Mouse (Mus musculus) 3134 (cell line): ENCODE data around the gene F11r.

Experiments
- DNase-seq: peaks from one replicate; pipeline ENCODE4 v3.0.0-alpha.2; 2011; ENCODE audit warnings: low spot score; ENCODE audit not compliant: insufficient read length; ENCODE audit errors: extremely low read depth

The F11r gene

GRCm38 (mm10) chr1:171437264-171438013, at the start of gene F11r:
Gene F11r, plus strand, starts transcription at chr1:171437535.
- DNase-seq, result peak; percentile 95

- no peak for DNase-seq
Measured at GRCm38 (mm10) chr1:171388376-171389102, 48.8 kb upstream of the F11r start, which contains the start of gene Arhgap30. Gene Arhgap30, plus strand, starts transcription at chr1:171388954.

- no peak for DNase-seq
Measured at GRCm38 (mm10) chr1:171390101-171390500, 47.2 kb upstream of the F11r start.

GRCm38 (mm10) chr1:171401821-171402220, 35.5 kb upstream of the F11r start:
- no peak for DNase-seq

- no peak for DNase-seq
Measured at GRCm38 (mm10) chr1:171402991-171403390, 34.3 kb upstream of the F11r start.

- DNase-seq, result no peak
Measured at GRCm38 (mm10) chr1:171407263-171407662, 30.1 kb upstream of the F11r start.

DNA sequence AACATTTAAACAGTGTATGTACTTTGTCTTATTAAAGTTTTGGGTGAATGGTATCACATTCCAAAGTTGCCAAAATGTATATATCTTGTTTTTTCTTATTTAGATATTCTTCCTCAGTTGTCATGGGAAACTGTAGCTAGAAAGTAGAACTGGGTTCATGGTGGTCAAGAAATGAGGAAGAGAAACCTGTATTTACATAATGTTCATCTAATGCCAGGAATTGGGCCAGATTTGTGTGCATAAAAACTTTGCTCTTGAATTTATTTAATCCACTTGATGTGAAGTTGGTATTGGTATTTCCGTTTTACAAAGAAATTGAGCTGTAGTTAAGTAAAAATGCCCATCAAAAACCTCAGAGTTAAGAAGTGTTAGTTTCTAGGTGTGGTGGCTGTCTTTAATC, 27.1 kb upstream of the F11r start:
- DNase-seq, result no peak

GRCm38 (mm10) chr1:171410947-171411484, 26.3 kb upstream of the F11r start, which contains the start of gene Usf1:
Gene Usf1, plus strand, starts transcription at chr1:171411313.
- DNase-seq, result peak; percentile 96

GRCm38 (mm10) chr1:171411492-171411941, 25.8 kb upstream of the F11r start:
- DNase-seq, result no peak

GRCm38 (mm10) chr1:171412001-171412441, 25.3 kb upstream of the F11r start:
- peak; percentile 60 for DNase-seq

GRCm38 (mm10) chr1:171412446-171412845, 24.9 kb upstream of the F11r start:
- no peak for DNase-seq

DNA sequence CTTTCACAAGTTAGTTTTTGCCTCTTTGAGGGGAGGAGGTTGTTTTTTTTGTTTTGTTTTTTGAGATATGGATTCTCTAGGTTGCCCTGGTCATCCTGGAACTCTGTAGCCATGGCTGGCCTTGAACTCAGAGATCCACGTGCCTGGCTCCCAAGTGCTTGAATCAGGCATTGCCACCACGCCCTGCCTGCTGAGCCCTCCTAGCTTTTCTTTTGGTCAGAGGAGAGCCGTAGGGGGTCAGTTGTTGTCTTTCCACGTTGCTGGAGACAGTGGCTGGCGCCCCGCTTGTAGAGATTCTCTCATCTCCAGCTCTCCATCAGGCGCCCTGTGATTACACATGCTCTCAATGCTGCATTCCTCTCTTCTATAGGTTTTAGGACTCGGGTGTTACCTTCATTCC, 23.7 kb upstream of the F11r start:
- DNase-seq, result no peak

DNA sequence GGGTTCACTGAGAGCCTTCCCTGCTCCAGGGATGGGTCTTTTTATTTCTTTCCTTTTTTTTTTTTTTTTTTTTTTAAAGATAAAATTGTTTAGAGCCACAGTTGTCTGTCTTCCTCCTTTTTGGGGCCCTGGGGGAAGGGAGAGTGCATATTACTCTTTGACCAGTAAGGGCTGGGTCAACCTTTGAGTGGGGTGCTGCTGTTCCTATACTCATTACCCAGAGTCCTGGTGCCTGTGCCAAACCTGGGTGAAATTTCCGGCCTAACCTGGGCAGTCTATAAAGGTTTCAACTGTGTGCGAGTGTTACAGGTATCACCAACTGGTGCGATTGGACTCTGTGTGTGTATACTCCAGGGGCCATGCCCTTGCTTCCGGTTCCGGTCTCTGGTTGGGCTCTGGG, 18.7 kb upstream of the F11r start, which contains the start of gene Tstd1:
Gene Tstd1 (plus strand): TSS at position 213 of the 400 bp plus-strand sequence.
- DNase-seq, result no peak

GRCm38 (mm10) chr1:171419291-171419882, 17.9 kb upstream of the F11r start:
- no peak for DNase-seq

- DNase-seq, result no peak
Measured at GRCm38 (mm10) chr1:171419905-171420304, 17.4 kb upstream of the F11r start.

DNA sequence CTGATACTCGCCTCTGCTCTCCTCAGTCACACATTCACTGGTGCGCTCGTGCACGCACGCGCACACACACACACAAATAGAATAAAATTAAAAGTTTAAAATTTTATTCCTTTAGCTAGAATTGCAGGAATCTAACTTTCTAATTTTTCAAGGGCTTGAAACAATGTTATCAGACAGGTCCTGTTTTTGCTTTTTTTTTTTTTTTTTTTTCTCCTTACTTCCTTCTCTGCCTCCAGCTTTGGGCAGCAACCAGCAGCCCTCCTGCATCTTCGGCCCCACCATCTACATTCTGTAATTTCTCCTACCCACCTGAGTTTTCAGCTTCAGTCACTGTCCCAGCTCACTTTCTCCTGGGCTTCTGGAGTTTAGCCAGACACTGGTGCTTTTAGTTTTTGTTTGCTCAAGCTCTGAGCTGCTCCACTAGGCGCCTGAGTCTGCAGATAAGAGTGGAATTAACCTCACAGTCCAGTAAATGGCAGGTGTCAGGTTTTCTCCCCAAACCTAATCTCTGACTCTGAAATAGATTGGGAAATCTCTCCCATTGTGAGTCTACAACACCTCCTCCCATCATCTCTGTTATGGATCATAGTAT, 14.7 kb upstream of the F11r start:
- DNase-seq, result no peak

DNA sequence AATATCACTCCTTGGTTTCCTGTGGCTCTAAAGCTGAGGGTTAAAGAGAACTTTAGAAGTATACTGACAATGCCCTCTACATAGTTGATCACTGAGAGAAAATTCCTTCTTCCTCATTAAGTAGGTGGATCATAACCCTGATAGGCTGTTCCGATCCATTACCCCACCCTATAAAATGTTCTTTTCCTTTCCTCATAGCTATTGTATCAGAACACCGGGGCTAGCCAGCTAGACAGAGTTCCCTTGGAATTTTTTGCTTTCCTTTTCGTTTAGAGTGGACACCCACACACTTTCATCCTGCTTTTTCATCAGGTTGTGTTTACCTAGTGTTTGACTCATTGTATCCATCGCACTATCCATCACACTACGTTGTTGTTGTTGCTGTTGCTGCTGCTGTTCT, 12.7 kb upstream of the F11r start:
- DNase-seq, result no peak

- no peak for DNase-seq
Measured at GRCm38 (mm10) chr1:171425126-171425525, 12.2 kb upstream of the F11r start.

DNA sequence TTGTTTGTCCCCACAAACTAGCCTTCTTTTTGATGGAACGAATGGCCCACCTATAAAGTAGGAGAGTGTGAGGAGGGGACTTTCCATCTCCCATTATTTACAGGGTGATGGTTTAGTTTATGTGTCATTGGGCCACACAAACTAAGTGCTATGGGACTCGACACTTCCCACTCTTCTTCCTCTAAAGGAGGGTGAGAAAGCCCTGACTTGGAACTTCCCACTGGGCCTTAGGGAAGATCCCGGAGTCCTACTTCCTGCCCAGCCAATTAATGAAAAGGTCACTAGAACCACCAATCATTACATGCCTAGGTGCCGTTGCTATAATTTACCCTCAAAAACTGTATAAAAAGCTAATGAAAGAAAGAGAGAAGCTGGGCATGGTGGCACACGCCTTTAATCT, 5.2 kb upstream of the F11r start:
- no peak for DNase-seq

DNA sequence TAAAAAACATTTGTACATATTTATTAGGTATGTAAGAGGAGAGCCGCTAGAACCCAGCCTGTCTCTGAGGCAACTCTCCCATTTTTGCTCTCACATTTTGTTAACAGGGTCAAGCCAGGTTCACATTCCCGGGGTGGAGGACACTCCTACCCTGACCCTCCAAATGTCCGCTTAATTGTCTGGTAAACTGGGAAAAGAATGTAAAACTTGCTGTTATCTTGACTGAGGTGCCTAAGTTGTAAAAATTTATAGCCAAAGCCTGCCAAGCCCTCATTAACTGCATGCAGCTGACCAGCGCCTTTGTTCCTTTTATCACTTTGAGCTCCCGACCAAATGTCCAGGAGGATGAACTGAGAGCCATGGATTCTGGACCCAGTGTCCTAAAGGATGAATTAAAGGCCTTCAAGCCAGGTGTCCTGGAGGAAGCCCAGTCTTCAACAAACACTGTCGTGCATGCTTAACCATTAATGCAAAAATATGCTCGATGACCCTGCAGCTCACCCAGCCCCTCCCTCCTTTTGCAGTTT, 2.0 kb upstream of the F11r start:
- no peak for DNase-seq
